Mouse (Mus musculus): ENCODE measurements around the gene Eif4a2.

GRCm38 (mm10) chr16:23145211-23145610 is 38.0 kb downstream of the Eif4a2 start:
- TF ChIP-seq CTCF (IDR thresholded peaks at IDR 0.05; ENCODE audit: insufficient read depth, low read length): no peak
- no peak for TF ChIP-seq POLR2A (IDR thresholded peaks at IDR 0.05; ENCODE audit: borderline replicate concordance, extremely low read depth, low read depth, low read length)

Data from lung, adult 2 months (tissue).